Mouse (Mus musculus) lung, postnatal 0 days (tissue): Measurements from ENCODE around the gene Wwtr1.

Experiments
- CTCF ChIP-seq: IDR thresholded peaks from 2 replicates; pipeline ENCODE4 v1.5.1; 2016; ENCODE audit warnings: antibody characterized with exemption, mild to moderate bottlenecking
- EP300 ChIP-seq: IDR thresholded peaks from 2 replicates; pipeline ENCODE4 v1.6.1; 2016; ENCODE audit warnings: antibody characterized with exemption, mild to moderate bottlenecking, control low read depth

DNA sequence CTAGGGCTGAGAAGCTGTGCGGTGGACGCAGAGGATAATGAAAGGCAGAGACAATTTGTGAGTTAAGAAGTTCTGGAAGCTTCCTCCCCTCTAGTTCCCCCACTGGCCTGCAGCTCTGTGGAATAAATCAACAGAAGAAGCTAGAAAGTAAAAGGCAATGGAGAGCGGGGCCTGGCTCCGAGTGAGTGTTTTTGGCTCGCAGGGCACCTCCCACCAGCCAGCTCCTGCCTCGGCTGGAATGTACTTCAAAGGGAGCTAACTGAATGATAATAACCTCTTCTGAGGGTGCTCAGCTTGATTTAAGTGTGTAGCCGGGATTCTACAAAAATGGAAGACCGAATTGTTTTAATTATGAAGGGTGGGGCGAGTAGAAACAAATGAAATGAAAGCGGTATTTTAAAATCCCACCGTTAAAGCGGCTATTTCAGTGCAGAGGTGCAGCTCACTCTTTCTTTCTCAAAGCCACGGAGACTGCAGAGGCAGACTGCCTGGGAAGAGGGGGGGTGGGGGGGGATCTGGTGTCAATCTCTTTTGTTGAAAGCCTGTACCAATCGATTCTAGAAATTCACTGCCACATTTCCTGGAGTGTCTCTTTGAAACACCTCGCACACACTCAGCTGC, 104.6 kb downstream of the Wwtr1 start:
- TF ChIP-seq EP300 (no peak), CTCF (no peak)
